Mouse (Mus musculus) gastrocnemius, adult 2 months (tissue): ENCODE results near the gene Chuk. TPM values are rescaled to one million over a fixed set of nuclear protein-coding genes. Genes with fewer than 3 reads are reported as not detected.
"Not testable (repeated sequence)": the region's sequence is repeated elsewhere in the genome, so short reads cannot be mapped to it uniquely, and the experiment has no call there.

Source experiments
- DNase-seq: peaks from one replicate; pipeline ENCODE4 v3.0.0; 2022
- H3K27ac ChIP-seq: fragments of 200-600 bp; 2 replicates; pipeline ENCODE4 v1.8.1; 2022; ENCODE audit warnings: mild to moderate bottlenecking
- H3K4me3 ChIP-seq: fragments of 200-600 bp; 2 replicates; pipeline ENCODE4 v1.8.1; 2022; ENCODE audit warnings: mild to moderate bottlenecking, moderate library complexity
- CTCF ChIP-seq: fragments of 200-600 bp; IDR thresholded peaks from 2 replicates; pipeline ENCODE4 v1.8.1; 2022; ENCODE audit warnings: antibody characterized with exemption, mild to moderate bottlenecking, moderate library complexity
- intact Hi-C: fragments of 180-260 bp; cut with DNase I; formaldehyde crosslinking; loops from one replicate; pipeline ENCODE4 v1.15.1; 2025
- total RNA-seq, 2 experiments: library from RNA; stranded (reverse); gene quantifications; 2 replicates each; pipeline ENCODE4 v1.2.3; 2021

The Chuk gene
- total RNA-seq, 2 experiments from 2014 or later, result 16.0 to 17.5 TPM

- intact Hi-C loops, result no loop called here
- no peak for DNase-seq
- Histone ChIP-seq H3K4me3 (no peak overlapping the region), H3K27ac (no peak overlapping the region)
- no peak for TF ChIP-seq CTCF
Measured at GRCm38 (mm10) chr19:44132917-44133316, 25.6 kb upstream of the Chuk start.

GRCm38 (mm10) chr19:44128560-44128959 is 21.3 kb upstream of the Chuk start:
- H3K4me3 ChIP-seq, result no peak overlapping the region
- TF ChIP-seq CTCF, result no peak
- H3K27ac ChIP-seq, result no peak overlapping the region
- intact Hi-C loops, result no loop called here
- DNase-seq, result no peak

- TF ChIP-seq CTCF, result no peak
- intact Hi-C loops, result no loop called here
- H3K4me3 ChIP-seq, result no peak overlapping the region
- no peak overlapping the region for H3K27ac ChIP-seq
- DNase-seq, result no peak
Measured at GRCm38 (mm10) chr19:44127729-44128497, 20.6 kb upstream of the Chuk start.

GRCm38 (mm10) chr19:44121137-44121536 is 13.9 kb upstream of the Chuk start:
- no peak for DNase-seq
- no peak overlapping the region for H3K4me3 ChIP-seq
- no peak for TF ChIP-seq CTCF
- intact Hi-C loops, result no loop called here
- no peak overlapping the region for H3K27ac ChIP-seq

GRCm38 (mm10) chr19:44120686-44121085 is 13.4 kb upstream of the Chuk start:
- intact Hi-C loops, H3K27ac ChIP-seq, DNase-seq, H3K4me3 ChIP-seq: not testable (repeated sequence)

GRCm38 (mm10) chr19:44117793-44118192 is 10.5 kb upstream of the Chuk start:
- no peak for TF ChIP-seq CTCF
- no peak overlapping the region for H3K4me3 ChIP-seq
- no peak for DNase-seq
- no peak overlapping the region for H3K27ac ChIP-seq
- intact Hi-C loops, result no loop called here

GRCm38 (mm10) chr19:44111706-44112105 is 4.4 kb upstream of the Chuk start:
- DNase-seq, result no peak
- peak; percentile 16; the same call in 1 of the 2 replicates for TF ChIP-seq CTCF

GRCm38 (mm10) chr19:44110356-44110755 is 3.1 kb upstream of the Chuk start:
- TF ChIP-seq CTCF, result no peak
- intact Hi-C loops, result no loop called here
- Histone ChIP-seq H3K4me3 (no peak overlapping the region), H3K27ac (no peak overlapping the region)
- no peak for DNase-seq

More at GRCm38 (mm10) chr19:44111706-44112105, 4.4 kb upstream of the Chuk start:
- Histone ChIP-seq H3K4me3 (no peak overlapping the region), H3K27ac (no peak overlapping the region)
- intact Hi-C loops, result no loop called here

- Histone ChIP-seq H3K27ac (no peak overlapping the region), H3K4me3 (no peak overlapping the region)
- intact Hi-C loops, result no loop called here
- no peak for DNase-seq
- TF ChIP-seq CTCF, result no peak
Measured at GRCm38 (mm10) chr19:44108996-44109395, 1.7 kb upstream of the Chuk start.

GRCm38 (mm10) chr19:44107661-44108521 is 611 bp upstream of the Chuk start:
- no peak for TF ChIP-seq CTCF
- intact Hi-C loops, result loop anchor here (2.0 kb wide), 1 partner anchor 27 kb away; the partner anchor contains the start of gene Cwf19l1
- no peak for DNase-seq
- peak overlapping the region; percentile 93 for H3K27ac ChIP-seq
- peak overlapping the region; percentile 93 for H3K4me3 ChIP-seq

GRCm38 (mm10) chr19:44104393-44104792 is 2.9 kb downstream of the Chuk start:
- H3K27ac ChIP-seq, result no peak overlapping the region
- DNase-seq, result no peak
- no peak for TF ChIP-seq CTCF
- H3K4me3 ChIP-seq, result no peak overlapping the region
- intact Hi-C loops, result no loop called here

GRCm38 (mm10) chr19:44103001-44103400 is 4.3 kb downstream of the Chuk start:
- intact Hi-C loops, result no loop called here
- no peak overlapping the region for H3K4me3 ChIP-seq
- no peak overlapping the region for H3K27ac ChIP-seq
- no peak for DNase-seq
- no peak for TF ChIP-seq CTCF

- TF ChIP-seq CTCF, result no peak
- no peak for DNase-seq
- no peak overlapping the region for H3K4me3 ChIP-seq
- intact Hi-C loops, result no loop called here
- H3K27ac ChIP-seq, result no peak overlapping the region
Measured at GRCm38 (mm10) chr19:44100840-44101239, 6.4 kb downstream of the Chuk start.
